32 mouse cellular contexts compared by ENCODE assay signal in the genomic region with DNA sequence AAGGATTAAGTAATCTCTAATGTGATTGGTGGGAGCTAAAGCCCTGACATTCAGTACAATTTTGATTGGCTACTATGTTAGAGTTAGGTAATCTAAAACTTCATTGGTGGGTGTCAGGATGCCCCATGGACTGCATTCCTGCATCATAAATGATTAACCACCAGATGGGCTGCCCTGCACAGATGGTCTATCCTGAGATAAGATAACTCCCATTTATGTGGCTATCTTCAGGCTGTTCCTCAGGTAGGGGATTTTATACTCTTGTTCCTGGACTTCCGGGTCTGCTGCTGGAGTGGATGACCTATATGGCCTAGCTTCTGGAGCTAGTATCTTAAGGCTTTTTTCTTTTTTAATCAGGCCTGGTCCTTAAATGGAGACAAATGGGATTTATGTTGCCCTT.
"Had no signal": no experiment of that assay in that cellular context is flagged by ENCODE, and none has a peak within 500 bp of the region (broad histone marks: within the 10 kb centered on the region; RNA-seq: fewer than 3 reads in every experiment).

No protein-coding gene starts in this region.

- ATAC-seq: hindbrain, embryonic 16.5 days; hindbrain, postnatal 0 days; inflammation-experienced regulatory T-cells, adult 6 months had no signal

- H3K27ac ChIP-seq: heart, embryonic 10.5 days; heart, embryonic 13.5 days; heart, embryonic 15.5 days; hindbrain, embryonic 10.5 days; hindbrain, embryonic 12.5 days; hindbrain, embryonic 13.5 days; hindbrain, embryonic 14.5 days; hindbrain, embryonic 15.5 days; hindbrain, postnatal 0 days; kidney, embryonic 15.5 days; kidney, postnatal 0 days; layer of hippocampus, adult 2 months; left cerebral cortex, adult 2 months had no signal

- H3K9me3 ChIP-seq: heart, embryonic 10.5 days; heart, embryonic 12.5 days; heart, embryonic 13.5 days; heart, embryonic 15.5 days; hindbrain, embryonic 10.5 days; hindbrain, embryonic 12.5 days; hindbrain, embryonic 13.5 days; hindbrain, embryonic 15.5 days; kidney, embryonic 15.5 days had no signal

- H3K9ac ChIP-seq: heart, embryonic 12.5 days; heart, embryonic 13.5 days; heart, embryonic 15.5 days; hindbrain, embryonic 12.5 days; hindbrain, embryonic 13.5 days; hindbrain, embryonic 14.5 days; hindbrain, embryonic 15.5 days; kidney, embryonic 15.5 days had no signal

- H3K4me1 ChIP-seq: heart, embryonic 10.5 days; heart, embryonic 12.5 days; heart, embryonic 13.5 days; heart, embryonic 15.5 days; hindbrain, embryonic 10.5 days; hindbrain, embryonic 12.5 days; hindbrain, embryonic 13.5 days; hindbrain, embryonic 15.5 days; kidney, embryonic 15.5 days had no signal

- H3K4me2 ChIP-seq: heart, embryonic 11.5 days; heart, embryonic 12.5 days; heart, embryonic 13.5 days; heart, embryonic 15.5 days; hindbrain, embryonic 12.5 days; hindbrain, embryonic 13.5 days; hindbrain, embryonic 14.5 days; hindbrain, embryonic 15.5 days; kidney, embryonic 15.5 days had no signal

- DNase-seq: heart, postnatal 10 days; heart, postnatal 14 days; heart, postnatal 36 days; heart, postnatal 4 days; kidney, adult 11 months; kidney, adult 18-20 months; kidney, adult 2 months; kidney, adult 8-10 months; kidney, adult 9 months; kidney, postnatal 14 days; kidney, postnatal 25 days; kidney, postnatal 36 days; kidney, postnatal 4 days; layer of hippocampus, adult 9-11 months; layer of hippocampus, postnatal 36 days had no signal

- H3K4me3 ChIP-seq: heart, embryonic 10.5 days; heart, embryonic 12.5 days; heart, embryonic 13.5 days; heart, embryonic 15.5 days; hindbrain, embryonic 10.5 days; hindbrain, embryonic 12.5 days; hindbrain, embryonic 13.5 days; hindbrain, embryonic 15.5 days; kidney, embryonic 15.5 days; layer of hippocampus, adult 2 months; left cerebral cortex, adult 2 months had no signal

- H3K36me3 ChIP-seq: heart, embryonic 10.5 days; heart, embryonic 12.5 days; heart, embryonic 13.5 days; heart, embryonic 15.5 days; hindbrain, embryonic 10.5 days; hindbrain, embryonic 12.5 days; hindbrain, embryonic 13.5 days; hindbrain, embryonic 15.5 days; kidney, embryonic 15.5 days had no signal

- H3K27me3 ChIP-seq: heart, embryonic 12.5 days; heart, embryonic 13.5 days; heart, embryonic 15.5 days; hindbrain, embryonic 12.5 days; hindbrain, embryonic 13.5 days; hindbrain, embryonic 15.5 days; kidney, embryonic 15.5 days had no signal
